In genomic region chr10:84437166-84438048, GRCm38 (mm10) we compare ENCODE assay signal across 8 mouse cellular contexts. TPM values are rescaled to one million over a fixed set of nuclear protein-coding genes. Genes with fewer than 3 reads are reported as not detected.
DNase-seq lines count a peak whose midpoint lies in the region; ATAC-seq and TF ChIP-seq lines count a peak whose summit lies in the region.

No protein-coding gene starts in this region.

- peak overlapping the region; percentile 95 for H3K4me3 ChIP-seq in heart, postnatal 0 days (ENCODE audit: low read depth, low read length)
- H3K4me3 ChIP-seq in midbrain, embryonic 16.5 days (ENCODE audit: low read depth, low read length), result peak overlapping the region; percentile 83

- no peak for TF ChIP-seq CTCF in heart, postnatal 0 days (IDR thresholded peaks at IDR 0.05; ENCODE audit: low read depth)

- H3K4me2 ChIP-seq in heart, postnatal 0 days (ENCODE audit: low read depth, low read length), result peak overlapping the region; percentile 95
- H3K4me2 ChIP-seq in midbrain, embryonic 16.5 days (ENCODE audit: low read length), result peak overlapping the region; percentile 97

- ATAC-seq in heart, postnatal 0 days (ENCODE audit: insufficient read depth, low read depth), result no peak
- peak; percentile 29; the same call in 1 of the 2 replicates for ATAC-seq in midbrain, embryonic 16.5 days
- ATAC-seq in erythroid progenitor cell, adult 5-6 weeks (replicated peaks; ENCODE audit: low FRiP score, poor library complexity, severe bottlenecking), result no peak

- H3K4me1 ChIP-seq in heart, postnatal 0 days (ENCODE audit: control insufficient read depth, insufficient read depth), result peaks cover 27% of the 10 kb centered on the region
- H3K4me1 ChIP-seq in midbrain, embryonic 16.5 days (ENCODE audit: control insufficient read depth, insufficient read depth, low read length), result peaks cover 35% of the 10 kb centered on the region

- no peak for TF ChIP-seq EP300 in heart, postnatal 0 days (IDR thresholded peaks at IDR 0.05; ENCODE audit: low read depth)

- no peaks in the 10 kb centered on the region for H3K27me3 ChIP-seq in heart, postnatal 0 days (ENCODE audit: control insufficient read depth, insufficient read depth, low read length)
- no peaks in the 10 kb centered on the region for H3K27me3 ChIP-seq in midbrain, embryonic 16.5 days (ENCODE audit: control insufficient read depth, insufficient read depth, low read depth, low read length)

- peak overlapping the region; percentile 44 for H3K9ac ChIP-seq in heart, postnatal 0 days (replicated peaks; ENCODE audit: low read depth, low read length)
- H3K9ac ChIP-seq in midbrain, embryonic 16.5 days (ENCODE audit: low read depth, low read length), result peak overlapping the region; percentile 64

- 0 out of 2 replicates have a peak, but pooled peaks cover 6% of the 10 kb centered on the region for H3K36me3 ChIP-seq in heart, postnatal 0 days (replicated peaks; ENCODE audit: control insufficient read depth, insufficient read depth, low read length)
- peaks cover 4% of the 10 kb centered on the region for H3K36me3 ChIP-seq in midbrain, embryonic 16.5 days (ENCODE audit: control insufficient read depth, insufficient read depth, low read length)

- H3K9me3 ChIP-seq in heart, postnatal 0 days (replicated peaks; ENCODE audit: control insufficient read depth, low read length), result no peaks in the 10 kb centered on the region
- no peaks in the 10 kb centered on the region for H3K9me3 ChIP-seq in midbrain, embryonic 16.5 days (replicated peaks; ENCODE audit: control insufficient read depth, low read length, poor library complexity, severe bottlenecking)

- H3K27ac ChIP-seq in heart, postnatal 0 days (ENCODE audit: low read depth), result 0 out of 2 replicates have a peak overlapping the region, but pooled peaks have one; percentile 22
- H3K27ac ChIP-seq in midbrain, embryonic 16.5 days (ENCODE audit: low read length), result peak overlapping the region; percentile 72

- DNase-seq in layer of hippocampus, adult 11-12 months (ENCODE audit: low spot score), result peak; percentile 10
- DNase-seq in layer of hippocampus, adult 8-10 months (ENCODE audit: low spot score in 2 of 2), result no peak
- DNase-seq in cerebellum, adult 8-10 months, result peak; percentile 77
- DNase-seq in heart, postnatal 0 days (ENCODE audit: low spot score), result no peak
- no peak for DNase-seq in adrenal gland, adult 2 months
- no peak for DNase-seq in adrenal gland, adult 8-10 months

- WGBS in heart, postnatal 0 days, result 37% methylated on average over 14 of the region's 14 CpGs
- WGBS in midbrain, embryonic 16.5 days, result 22% methylated on average over 14 of the region's 14 CpGs

RNA-seq across cellular contexts. Expression of gene Nuak1, which starts 3.0 kb away (rescaled TPM):
- total RNA-seq in layer of hippocampus, adult 8-10 months (2022), result 10 to 100 TPM; 52.6 to 70.1 (median 59.9) TPM
- 33.6 and 36.8 TPM in 2 replicates for total RNA-seq in heart, postnatal 0 days (2014; rRNA removed; ENCODE audit: low replicate concordance)
- polyA plus RNA-seq in heart, postnatal 0 days (2015; fragmentation: Nextera tagmentation; extraction: Ambion mirVana), result 1.4 and 1.7 TPM in 2 replicates
- polyA plus RNA-seq in midbrain, embryonic 16.5 days (2015; fragmentation: Nextera tagmentation; extraction: Ambion mirVana), result 5.5 and 5.6 TPM in 2 replicates
- total RNA-seq in adrenal gland, adult 2 months (2021), result 10 to 100 TPM in 1 of 2 experiments, 1 to 10 TPM in 1; 6.6 to 12.2 TPM
- polyA plus RNA-seq in adrenal gland, adult 2 months (2012; rRNA removed), result 4.4 and 4.7 TPM in 2 replicates
- 10 to 100 TPM; 10.1 to 13.6 (median 12.1) TPM for total RNA-seq in adrenal gland, adult 8-10 months (2022)
- total RNA-seq in erythroid progenitor cell, adult 5-6 weeks (2015; ENCODE audit: low replicate concordance), result 2.1 and 4.0 TPM in 2 replicates
- total RNA-seq in erythroid progenitor cell, adult 5-6 weeks (2017; ENCODE audit: low replicate concordance), result 0.64 and 1.4 TPM in 2 replicates

Comparison
In these comparisons a context has a peak if more than half of its experiments do, and no peak if none do; other contexts are left out.
1. DNase-seq: peak in layer of hippocampus, adult 11-12 months (single experiment) and cerebellum, adult 8-10 months (single experiment); none in layer of hippocampus, adult 8-10 months (0 of 2), heart, postnatal 0 days (single experiment), adrenal gland, adult 2 months (single experiment) and adrenal gland, adult 8-10 months (single experiment).